11 mouse cellular contexts compared by ENCODE assay signal in the genomic region with DNA sequence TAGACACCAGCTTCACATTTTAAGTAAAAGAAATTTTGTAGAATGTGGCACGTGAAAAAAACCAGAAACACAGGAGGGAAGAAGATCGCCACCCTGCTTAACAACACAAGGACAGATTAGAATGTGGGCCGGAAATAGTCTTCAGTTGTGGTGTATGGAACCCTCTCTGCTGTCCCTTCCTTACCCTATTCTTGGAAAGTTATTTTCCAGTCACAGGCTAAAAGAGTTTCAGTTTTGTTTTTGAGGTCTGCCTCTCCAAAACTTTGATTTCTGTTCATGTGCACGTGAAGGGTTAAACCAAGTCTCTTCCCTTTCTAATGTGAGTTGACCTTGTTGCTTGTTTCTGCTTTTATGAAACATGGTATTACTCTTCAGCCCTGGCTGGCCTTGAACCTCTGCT.
"Had no signal": no experiment of that assay in that cellular context is flagged by ENCODE, and none has a peak within 500 bp of the region (broad histone marks: within the 10 kb centered on the region; RNA-seq: fewer than 3 reads in every experiment).

No protein-coding gene starts in this region.

- H3K36me3 ChIP-seq: limb, embryonic 12.5 days; limb, embryonic 15.5 days; midbrain, embryonic 12.5 days; midbrain, embryonic 15.5 days had no signal

- H3K27me3 ChIP-seq: limb, embryonic 15.5 days; midbrain, embryonic 12.5 days; midbrain, embryonic 15.5 days had no signal

- DNase-seq: kidney, adult 9 months; kidney, postnatal 14 days; kidney, postnatal 4 days; left cerebral cortex, postnatal 4 days; lung, adult 2 months; thymus, adult 2 months; thymus, postnatal 25 days had no signal

- ATAC-seq: midbrain, embryonic 15.5 days had no signal
